Mouse (Mus musculus) midbrain, embryonic 15.5 days (tissue): Measurements from ENCODE around the gene Commd2. TPM values are rescaled to one million over a fixed set of nuclear protein-coding genes. Genes with fewer than 3 reads are reported as not detected.

Experiments
- ATAC-seq: fragments of 200-750 bp; cut with Nextera tagmentation; replicated peaks from 2 replicates; pipeline ENCODE4 v1.8.0; 2017; ENCODE audit warnings: moderate TSS enrichment
- H3K27ac ChIP-seq: fragments of 300-500 bp; sonication (generic); 2 replicates; pipeline ENCODE4 v1.5.1; 2015; ENCODE audit warnings: mild to moderate bottlenecking, inconsistent platforms
- H3K27me3 ChIP-seq: fragments of 300-500 bp; sonication (generic); replicated peaks from 2 replicates; pipeline ENCODE4 v1.6.1; 2015; ENCODE audit warnings: inconsistent platforms
- H3K36me3 ChIP-seq: fragments of 300-500 bp; sonication (generic); replicated peaks from 2 replicates; pipeline ENCODE4 v1.6.1; 2015; ENCODE audit warnings: inconsistent platforms
- H3K4me1 ChIP-seq: fragments of 300-500 bp; sonication (generic); 2 replicates; pipeline ENCODE4 v1.6.1; 2015; ENCODE audit warnings: inconsistent platforms
- H3K4me2 ChIP-seq: fragments of 300-500 bp; sonication (generic); 2 replicates; pipeline ENCODE4 v1.6.1; 2015; ENCODE audit warnings: inconsistent platforms, mild to moderate bottlenecking, moderate library complexity
- H3K4me3 ChIP-seq: fragments of 300-500 bp; sonication (generic); 2 replicates; pipeline ENCODE4 v1.5.1; 2015; ENCODE audit warnings: mild to moderate bottlenecking, inconsistent platforms
- H3K9ac ChIP-seq: fragments of 300-500 bp; sonication (generic); 2 replicates; pipeline ENCODE4 v1.6.1; 2015; ENCODE audit warnings: mild to moderate bottlenecking, inconsistent platforms
- H3K9me3 ChIP-seq: fragments of 300-500 bp; sonication (generic); 2 replicates; pipeline ENCODE4 v1.6.1; 2016; ENCODE audit warnings: inconsistent platforms
- WGBS: fragments of 180-500 bp; shearing (Covaris S2); methylation state at CpG from one replicate; pipeline ENCODE4 v1.1.7; 2015; ENCODE audit warnings: mixed read lengths; 5-methylcytosine and 5-hydroxymethylcytosine counted together
- microRNA-seq: library from miRNA; unstranded; fragments of <30 nt; microRNA quantifications from one replicate; pipeline ENCODE4, GENCODE M21; 2016
- polyA plus RNA-seq: library from polyadenylated mRNA; unstranded; fragments of >200 nt; fragmentation: Nextera tagmentation; extraction: Ambion mirVana; gene quantifications from 2 replicates; pipeline ENCODE4 v1.2.1, GENCODE M21; 2015

Gene Commd2
- polyA plus RNA-seq, 1 experiment from 2014 or later = 59.2 TPM

DNA sequence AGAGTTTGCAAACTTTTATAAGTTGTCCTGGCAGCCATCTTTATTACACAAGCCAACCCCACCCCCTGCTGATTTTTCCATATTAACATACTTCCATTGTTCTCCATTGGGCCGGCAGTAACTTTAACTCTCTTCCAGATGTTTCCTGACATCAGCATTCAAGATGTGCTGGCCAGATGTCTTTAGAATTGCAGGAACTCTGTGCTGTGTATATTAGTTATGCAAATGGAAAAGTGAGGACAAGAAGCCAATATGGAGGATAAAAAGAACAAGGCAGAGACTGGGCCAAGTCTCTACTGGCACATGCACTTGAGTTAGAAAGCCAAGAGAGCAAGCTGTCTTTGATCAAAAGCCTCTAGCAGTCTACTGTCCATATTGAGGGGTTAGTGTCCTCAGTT is 46.9 kb downstream of the Commd2 start:
- H3K36me3 ChIP-seq = no peaks in the 10 kb centered on the region
- no peaks in the 10 kb centered on the region for H3K4me1 ChIP-seq
- H3K9ac ChIP-seq = no peak overlapping the region
- H3K4me3 ChIP-seq = no peak overlapping the region
- ATAC-seq = no peak
- H3K4me2 ChIP-seq = no peak overlapping the region
- no peak overlapping the region for H3K27ac ChIP-seq
- H3K27me3 ChIP-seq = no peaks in the 10 kb centered on the region
- 77% methylated on average over 1 of the region's 1 CpGs for WGBS
- no peaks in the 10 kb centered on the region for H3K9me3 ChIP-seq

DNA sequence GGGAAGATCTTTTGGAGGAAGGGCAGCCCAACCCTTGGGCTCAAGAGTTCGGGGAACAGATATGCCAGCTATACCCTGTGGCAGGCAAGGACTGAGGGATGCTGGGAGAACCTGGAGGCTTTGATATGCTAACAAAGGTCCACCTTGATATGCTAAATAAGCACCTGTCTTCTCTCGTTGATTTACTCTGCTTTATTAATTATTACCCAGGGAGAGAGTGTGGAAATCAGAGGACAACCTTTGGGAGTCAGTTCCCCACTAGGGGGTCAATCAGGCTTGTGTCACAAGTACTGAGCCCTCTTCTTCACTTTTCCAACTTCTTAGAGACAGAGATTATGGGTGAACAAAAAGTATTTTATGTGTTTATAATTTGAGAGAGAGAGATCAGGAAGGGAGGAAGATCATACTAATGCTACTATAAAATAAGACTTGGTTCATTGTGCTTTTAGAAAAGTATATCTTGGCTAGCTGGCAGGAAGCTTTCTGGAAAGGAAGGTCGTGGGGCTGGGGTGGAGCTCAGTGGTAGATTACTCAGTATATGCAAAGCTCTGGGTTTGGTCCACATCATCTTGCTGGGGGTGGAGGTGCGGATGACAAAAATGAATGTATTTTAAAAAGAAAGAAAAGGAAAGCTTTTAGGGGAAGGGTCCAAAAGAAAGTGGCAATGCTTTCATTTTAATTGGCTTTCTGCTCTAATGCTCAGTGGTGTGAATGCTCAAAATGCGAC is 47.5 kb downstream of the Commd2 start:
- WGBS = 65% methylated on average over 5 of the region's 5 CpGs
- Histone ChIP-seq H3K4me1 (no peaks in the 10 kb centered on the region), H3K27ac (no peak overlapping the region), H3K27me3 (no peaks in the 10 kb centered on the region), H3K9me3 (no peaks in the 10 kb centered on the region), H3K9ac (no peak overlapping the region), H3K4me2 (no peak overlapping the region), H3K4me3 (no peak overlapping the region), H3K36me3 (no peaks in the 10 kb centered on the region)
- no peak for ATAC-seq

DNA sequence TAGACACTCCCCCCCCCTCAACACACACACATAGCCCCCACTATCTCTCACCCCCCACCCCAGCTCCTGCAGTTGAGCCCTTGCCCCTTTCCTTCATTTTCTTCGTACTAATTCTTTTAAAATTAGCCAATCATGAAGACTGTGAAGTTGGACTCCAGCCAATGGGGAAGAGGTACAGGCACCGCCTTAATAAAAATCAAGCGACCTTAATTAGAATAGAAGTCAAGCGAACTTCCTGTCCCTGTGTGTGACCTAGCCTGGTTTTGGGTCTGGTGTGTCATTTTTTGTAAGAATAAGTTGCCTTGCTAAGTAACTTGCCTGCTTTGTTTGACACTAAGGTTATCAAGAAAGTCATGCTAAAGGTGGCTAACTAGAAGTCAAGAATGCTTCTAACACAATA is 48.9 kb downstream of the Commd2 start:
- Histone ChIP-seq H3K9me3 (no peaks in the 10 kb centered on the region), H3K36me3 (no peaks in the 10 kb centered on the region), H3K4me3 (no peak overlapping the region), H3K9ac (no peak overlapping the region), H3K4me1 (no peaks in the 10 kb centered on the region), H3K4me2 (no peak overlapping the region), H3K27me3 (no peaks in the 10 kb centered on the region), H3K27ac (no peak overlapping the region)
- WGBS = 87% methylated on average over 4 of the region's 4 CpGs
- no peak for ATAC-seq

DNA sequence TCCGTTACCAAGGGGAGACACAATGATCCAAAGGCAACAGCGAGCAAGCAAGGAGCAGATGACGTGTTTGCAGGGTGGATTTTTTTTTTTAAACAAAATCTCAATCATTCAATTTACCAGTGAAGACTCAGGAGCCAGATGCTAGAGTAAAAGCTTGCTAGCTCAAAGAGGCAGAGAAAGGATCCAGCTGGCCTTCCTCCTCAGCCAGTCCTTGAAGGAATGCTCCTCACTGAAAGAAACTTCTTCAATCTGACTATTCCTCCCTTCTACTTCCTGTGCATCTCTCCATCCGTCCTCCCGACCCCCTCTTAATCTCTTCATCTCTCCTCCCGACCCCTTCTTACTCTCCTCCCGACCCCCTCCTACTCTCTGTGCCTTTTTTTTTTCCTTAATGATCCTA is 54.9 kb downstream of the Commd2 start:
- H3K4me1 ChIP-seq = no peaks in the 10 kb centered on the region
- H3K27ac ChIP-seq = no peak overlapping the region
- no peak for ATAC-seq
- no peak overlapping the region for H3K4me2 ChIP-seq
- H3K27me3 ChIP-seq = no peaks in the 10 kb centered on the region
- no peak overlapping the region for H3K4me3 ChIP-seq
- 74% methylated on average over 7 of the region's 7 CpGs for WGBS
- no peak overlapping the region for H3K9ac ChIP-seq
- no peaks in the 10 kb centered on the region for H3K9me3 ChIP-seq
- H3K36me3 ChIP-seq = no peaks in the 10 kb centered on the region

DNA sequence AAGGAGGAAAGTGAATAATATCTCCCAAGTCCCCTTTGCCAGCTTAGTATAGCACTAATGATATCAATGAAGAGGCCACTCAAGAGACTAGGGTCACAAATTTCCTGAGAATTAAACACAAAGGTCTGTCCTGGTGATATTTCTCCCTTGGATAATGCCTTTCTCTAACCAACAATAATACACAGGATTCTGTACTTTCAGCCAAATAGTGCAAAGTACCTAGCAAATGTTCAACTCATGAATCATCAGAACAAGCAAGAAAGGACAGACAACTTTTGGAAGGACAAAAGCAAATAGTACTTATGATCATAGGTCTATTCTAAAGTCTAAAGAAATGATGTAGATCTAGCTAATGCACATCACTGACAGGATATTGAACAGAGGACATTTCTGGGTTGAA is 56.0 kb downstream of the Commd2 start:
- H3K27me3 ChIP-seq = no peaks in the 10 kb centered on the region
- no peak overlapping the region for H3K4me3 ChIP-seq
- no peaks in the 10 kb centered on the region for H3K4me1 ChIP-seq
- no peak overlapping the region for H3K9ac ChIP-seq
- ATAC-seq = no peak
- no peaks in the 10 kb centered on the region for H3K36me3 ChIP-seq
- no peak overlapping the region for H3K4me2 ChIP-seq
- no peaks in the 10 kb centered on the region for H3K9me3 ChIP-seq
- no peak overlapping the region for H3K27ac ChIP-seq

Small RNAs within 50 kb of the gene (microRNA-seq; reads per million reads assigned to microRNA genes)
- gene Mir6377 = not detected

Other genes starting within 250 kb of the Commd2 start
- 0.10 and 0.11 TPM in 2 replicates for gene Tm4sf4, start 226.4 kb downstream of the Commd2 start, polyA plus RNA-seq
- 7.5 and 7.9 TPM in 2 replicates for gene Wwtr1, start 75.8 kb downstream of the Commd2 start, polyA plus RNA-seq
- 0.26 and 0.38 TPM in 2 replicates for gene Ankub1, start 41.1 kb upstream of the Commd2 start, polyA plus RNA-seq
- 69.0 and 76.6 TPM in 2 replicates for gene Rnf13, start 84.3 kb upstream of the Commd2 start, polyA plus RNA-seq
- 652 and 653 TPM in 2 replicates for gene Pfn2, start 196.4 kb upstream of the Commd2 start, polyA plus RNA-seq